Comparison of ENCODE assay signal across 20 mouse cellular contexts in the genomic region with DNA sequence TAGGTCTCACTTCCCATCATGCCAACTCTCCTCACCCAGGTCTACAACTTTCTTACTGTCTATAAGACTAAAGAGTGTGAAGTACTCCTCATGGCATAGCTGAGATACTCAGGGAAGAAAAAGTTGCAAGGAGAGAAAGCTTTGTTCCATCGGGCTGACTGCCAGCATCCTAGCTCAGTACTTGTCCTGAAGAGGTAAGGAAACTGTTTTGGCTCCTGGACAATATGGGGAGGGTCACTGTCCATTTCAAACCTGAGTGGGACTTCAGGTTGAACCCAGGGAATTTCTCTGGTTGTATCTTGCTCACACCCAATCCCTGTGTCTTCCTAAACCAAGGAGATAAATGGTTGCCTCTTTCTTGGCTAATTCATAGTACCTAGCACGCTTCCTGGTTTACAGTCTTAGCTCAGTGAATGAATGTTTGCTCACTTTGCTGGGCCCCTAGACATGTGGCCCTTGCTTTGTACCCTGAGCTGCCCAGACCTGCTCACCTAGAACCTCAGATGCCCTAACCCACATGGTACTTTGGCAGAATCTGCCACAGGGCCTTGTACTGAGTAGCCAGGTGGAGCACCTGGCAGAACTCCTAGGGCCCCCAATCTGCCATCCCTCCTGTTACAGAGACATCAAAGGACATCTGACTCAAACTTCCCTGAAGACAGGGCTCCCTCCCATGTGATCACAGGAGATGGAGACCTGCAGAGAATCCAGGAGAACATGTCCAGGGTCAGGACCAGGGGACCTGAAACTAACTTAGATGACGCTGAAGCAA. TPM values are rescaled to one million over a fixed set of nuclear protein-coding genes. Genes with fewer than 3 reads are reported as not detected.
DNase-seq lines count a peak whose midpoint lies in the region; ATAC-seq and TF ChIP-seq lines count a peak whose summit lies in the region.
"Had no signal": no experiment of that assay in that cellular context is flagged by ENCODE, and none has a peak within 500 bp of the region (broad histone marks: within the 10 kb centered on the region; RNA-seq: fewer than 3 reads in every experiment).

No protein-coding gene starts in this region.

- DNase-seq in cerebellum, adult 11 months, result peak; percentile 69
- peak; percentile 73 for DNase-seq in cerebellum, adult 8-10 months
- DNase-seq in cerebellum, postnatal 14 days, result peak; percentile 61 to 76
- no peak for DNase-seq in stomach, postnatal 0 days (ENCODE audit: low spot score)
- DNase-seq in heart, adult 11 months, result no peak
- DNase-seq in ovary, postnatal 10 days (ENCODE audit: low spot score), result no peak
- DNase-seq in lung, postnatal 4 days, result no peak
- DNase-seq: adrenal gland, adult 8-10 months; adrenal gland, postnatal 36 days; gastrocnemius, postnatal 10 days; kidney, adult 9 months had no signal

- H3K4me1 ChIP-seq in bone marrow macrophage, adult 2 months (ENCODE audit: control insufficient read depth, insufficient read depth, low read length), result peaks cover 28% of the 10 kb centered on the region
- no peaks in the 10 kb centered on the region; the same call in 1 of the 2 replicates for H3K4me1 ChIP-seq in stomach, postnatal 0 days (replicated peaks; ENCODE audit: control insufficient read depth, insufficient read depth)

- no peaks in the 10 kb centered on the region for H3K36me3 ChIP-seq in stomach, postnatal 0 days (ENCODE audit: control insufficient read depth, insufficient read depth, low read length)
- H3K36me3 ChIP-seq: embryonic facial prominence, embryonic 13.5 days; forebrain, embryonic 12.5 days; heart, embryonic 12.5 days; hindbrain, embryonic 15.5 days had no signal

- peak overlapping the region; percentile 7; the same call in 1 of the 2 replicates for H3K27ac ChIP-seq in bone marrow macrophage, adult 2 months (ENCODE audit: insufficient read depth, low read depth, low read length)
- no peak overlapping the region for H3K27ac ChIP-seq in stomach, postnatal 0 days (replicated peaks)
- H3K27ac ChIP-seq: embryonic facial prominence, embryonic 13.5 days; forebrain, embryonic 12.5 days; hindbrain, embryonic 15.5 days had no signal

- H3K9me3 ChIP-seq in stomach, postnatal 0 days (ENCODE audit: control insufficient read depth, low read length), result no peaks in the 10 kb centered on the region
- H3K9me3 ChIP-seq: embryonic facial prominence, embryonic 13.5 days; forebrain, embryonic 12.5 days; heart, embryonic 12.5 days; hindbrain, embryonic 15.5 days had no signal

- no peak overlapping the region for H3K4me3 ChIP-seq in bone marrow macrophage, adult 2 months (ENCODE audit: insufficient read depth, low read length)
- H3K4me3 ChIP-seq in stomach, postnatal 0 days (ENCODE audit: low read depth, low read length), result no peak overlapping the region
- H3K4me3 ChIP-seq: embryonic facial prominence, embryonic 13.5 days; forebrain, embryonic 12.5 days; heart, embryonic 12.5 days; hindbrain, embryonic 15.5 days had no signal

- H3K4me2 ChIP-seq in stomach, postnatal 0 days (replicated peaks; ENCODE audit: low read depth), result no peak overlapping the region
- H3K4me2 ChIP-seq: embryonic facial prominence, embryonic 13.5 days; forebrain, embryonic 12.5 days; heart, embryonic 12.5 days; hindbrain, embryonic 15.5 days had no signal

- TF ChIP-seq EP300 in stomach, postnatal 0 days (optimal IDR thresholded peaks at IDR 0.05), result no peak

- WGBS in stomach, postnatal 0 days, result 55% methylated on average over 3 of the region's 3 CpGs

- ATAC-seq in stomach, postnatal 0 days (ENCODE audit: low FRiP score, low TSS enrichment), result no peak
- ATAC-seq: activated CD4-positive, CD25-positive, alpha-beta regulatory T cell, adult 4 months; forebrain, embryonic 16.5 days; intestine, postnatal 0 days; Patski had no signal

- no peak overlapping the region for H3K9ac ChIP-seq in stomach, postnatal 0 days (ENCODE audit: low read length)
- H3K9ac ChIP-seq: embryonic facial prominence, embryonic 13.5 days; forebrain, embryonic 12.5 days; heart, embryonic 12.5 days; hindbrain, embryonic 15.5 days had no signal

- no peak for TF ChIP-seq CTCF in bone marrow macrophage, adult 2 months (IDR thresholded peaks at IDR 0.05; ENCODE audit: low read depth, low read length)
- no peak for TF ChIP-seq CTCF in stomach, postnatal 0 days (IDR thresholded peaks at IDR 0.05; ENCODE audit: low read depth)

- no peak for TF ChIP-seq POLR2A in bone marrow macrophage, adult 2 months (IDR thresholded peaks at IDR 0.05; ENCODE audit: borderline replicate concordance, low read depth, low read length)

- no peaks in the 10 kb centered on the region for H3K27me3 ChIP-seq in stomach, postnatal 0 days (ENCODE audit: control insufficient read depth, insufficient read depth, low read length)
- H3K27me3 ChIP-seq: hindbrain, embryonic 15.5 days had no signal

RNA-seq across cellular contexts. Expression of a gene that starts 3.3 kb away (rescaled TPM):
- not detected in 2 replicates for polyA plus RNA-seq in bone marrow macrophage, adult 2 months (2012; ENCODE audit: insufficient read depth, insufficient read length, missing spikeins)
- 1.2 TPM in 2 replicates for polyA plus RNA-seq in stomach, postnatal 0 days (2015; fragmentation: Nextera tagmentation; extraction: Ambion mirVana)

RNA-seq across cellular contexts. Expression of a gene that starts 16.1 kb away (rescaled TPM):
- not detected in 2 replicates for polyA plus RNA-seq in bone marrow macrophage, adult 2 months (2012; ENCODE audit: insufficient read depth, insufficient read length, missing spikeins)
- 17.2 and 20.5 TPM in 2 replicates for polyA plus RNA-seq in stomach, postnatal 0 days (2015; fragmentation: Nextera tagmentation; extraction: Ambion mirVana)
- polyA plus RNA-seq: activated CD4-positive, CD25-positive, alpha-beta regulatory T cell, adult 4 months; forebrain, embryonic 16.5 days; Patski had no signal

Comparison
In these comparisons a context has a peak if more than half of its experiments do, and no peak if none do; other contexts are left out.
1. DNase-seq: peak in cerebellum, adult 11 months (single experiment), cerebellum, adult 8-10 months (single experiment) and cerebellum, postnatal 14 days (2 of 2); none in stomach, postnatal 0 days (single experiment), heart, adult 11 months (single experiment), ovary, postnatal 10 days (single experiment) and lung, postnatal 4 days (0 of 2).
2. RNA of a gene that starts 16.1 kb away (polyA plus RNA-seq): 17.2 to 20.5 TPM in stomach, postnatal 0 days; not detected in bone marrow macrophage, adult 2 months; every median in the first group is over 10 times any median in the second.